Mouse (Mus musculus) CH12.LX (cell line): Measurements from ENCODE around the gene Alpk1. TPM values are rescaled to one million over a fixed set of nuclear protein-coding genes. Genes with fewer than 3 reads are reported as not detected.

Source experiments
- DNase-seq: peaks from one replicate; pipeline ENCODE4 v3.0.0-alpha.2; 2013; ENCODE audit errors: extremely low read depth
- H3K27ac ChIP-seq: 2 replicates; pipeline ENCODE4 v1.5.1; 2012; ENCODE audit warnings: low read depth, mild to moderate bottlenecking, control low read depth, moderate library complexity; ENCODE audit not compliant: insufficient read depth
- H3K27me3 ChIP-seq: replicated peaks from 2 replicates; pipeline ENCODE3; 2012; ENCODE audit warnings: inconsistent platforms
- H3K36me3 ChIP-seq, 2 experiments: replicated peaks in 1 of 2; 2 replicates each; pipeline versions ENCODE3 to v1.6.1; 2012; ENCODE audit warnings: inconsistent platforms in 1 of 2, low read length in 1 of 2, mild to moderate bottlenecking in 1 of 2, mixed read lengths in 1 of 2, moderate library complexity in 1 of 2; ENCODE audit not compliant: control insufficient read depth in 1 of 2, insufficient read depth in 1 of 2
- H3K4me1 ChIP-seq, 2 experiments: 2 replicates each; pipeline ENCODE4 v1.6.1; 2012; ENCODE audit warnings: inconsistent platforms in 1 of 2, moderate library complexity in 1 of 2; ENCODE audit not compliant: insufficient read depth in 2 of 2, control insufficient read depth in 1 of 2
- H3K4me2 ChIP-seq: 2 replicates; pipeline ENCODE4 v1.6.1; 2012; ENCODE audit warnings: low read depth, mild to moderate bottlenecking, control low read depth; ENCODE audit not compliant: poor library complexity, insufficient read depth, severe bottlenecking
- H3K4me3 ChIP-seq, 3 experiments: fragments of 150-350 bp in 1 of 3; sonication (generic) in 1 of 3; replicated peaks in 1 of 3; 2 replicates each; pipeline versions ENCODE3 to v1.5.1; 2011 to 2012; ENCODE audit warnings: low read depth in 2 of 3, low read length in 2 of 3, mild to moderate bottlenecking in 2 of 3, moderate library complexity in 2 of 3, control low read depth in 1 of 3, improper control_type of control experiment in 1 of 3, inconsistent platforms in 1 of 3, mixed read lengths in 1 of 3; ENCODE audit not compliant: poor library complexity in 1 of 3
- H3K79me2 ChIP-seq: replicated peaks from 2 replicates; pipeline ENCODE4 v1.6.1; 2012; ENCODE audit warnings: mild to moderate bottlenecking, moderate library complexity; ENCODE audit not compliant: control insufficient read depth, poor library complexity, insufficient read depth, severe bottlenecking; ENCODE audit errors: extremely low read depth
- H3K9ac ChIP-seq: 2 replicates; pipeline ENCODE4 v1.6.1; 2012; ENCODE audit warnings: low read depth, mild to moderate bottlenecking, control low read depth, moderate library complexity; ENCODE audit not compliant: insufficient read depth
- H3K9me3 ChIP-seq: replicated peaks from 2 replicates; pipeline ENCODE3; 2012; ENCODE audit warnings: low read length, inconsistent platforms, mixed read lengths
- BHLHE40 ChIP-seq: IDR thresholded peaks from 2 replicates; pipeline ENCODE4 v1.6.1; 2011; ENCODE audit warnings: mild to moderate bottlenecking, low read depth, low read length, improper control_type of control experiment
- CHD1 ChIP-seq: IDR thresholded peaks from 2 replicates; pipeline ENCODE4 v1.6.1; 2012; ENCODE audit warnings: low read depth, low read length, improper control_type of control experiment, inconsistent platforms
- GABPA ChIP-seq: IDR thresholded peaks from 2 replicates; pipeline ENCODE4 v1.6.1; 2012; ENCODE audit warnings: low read depth, low read length, improper control_type of control experiment, inconsistent platforms; ENCODE audit not compliant: insufficient replicate concordance
- JUN ChIP-seq: IDR thresholded peaks from 2 replicates; pipeline ENCODE4 v1.6.1; 2011; ENCODE audit warnings: low read depth, mild to moderate bottlenecking, low read length, improper control_type of control experiment, moderate library complexity; ENCODE audit not compliant: insufficient read depth
- JUND ChIP-seq: conservative IDR thresholded peaks from 2 replicates; pipeline ENCODE4 v1.6.1; 2011; ENCODE audit warnings: low read depth, low read length, improper control_type of control experiment
- MAFK ChIP-seq: IDR thresholded peaks from 2 replicates; pipeline ENCODE4 v1.6.1; 2011; ENCODE audit warnings: low read length, improper control_type of control experiment; ENCODE audit not compliant: insufficient replicate concordance
- MEF2A ChIP-seq: IDR thresholded peaks from 2 replicates; pipeline ENCODE4 v1.6.1; 2014; ENCODE audit warnings: low read depth, mild to moderate bottlenecking, inconsistent platforms, low read length, improper control_type of control experiment, borderline replicate concordance
- NRF1 ChIP-seq: IDR thresholded peaks from 2 replicates; pipeline ENCODE4 v1.6.1; 2014; ENCODE audit warnings: low read depth, mild to moderate bottlenecking, inconsistent platforms, low read length, improper control_type of control experiment, moderate library complexity
- POLR2A ChIP-seq: IDR thresholded peaks from 2 replicates; pipeline ENCODE4 v1.6.1; 2011; ENCODE audit warnings: low read depth, mild to moderate bottlenecking, improper control_type of control experiment, low read length
- USF1 ChIP-seq: IDR thresholded peaks from 2 replicates; pipeline ENCODE4 v1.6.1; 2014; ENCODE audit warnings: low read depth, mild to moderate bottlenecking, inconsistent platforms, low read length, improper control_type of control experiment
- ZMIZ1 ChIP-seq: IDR thresholded peaks from 2 replicates; pipeline ENCODE4 v1.6.1; 2012; ENCODE audit warnings: low read depth, mild to moderate bottlenecking, inconsistent platforms, low read length, improper control_type of control experiment
- dilution Hi-C: fragments of 300-500 bp; cut with MboI; formaldehyde crosslinking; loops from 2 replicates; pipeline ENCODE4 v1.14.3; 2020; ENCODE audit warnings: low sequenced_read_pairs; ENCODE audit not compliant: extremely low pct_unique_long_range_greater_than_20kb, extremely low pct_ligation_motif_present
- in situ Hi-C: fragments of 300-500 bp; cut with MboI; formaldehyde crosslinking; loops from 3 replicates; pipeline ENCODE4 v1.14.3; 2019; ENCODE audit warnings: low sequenced_read_pairs, low pct_ligation_motif_present, low pct_unique_long_range_greater_than_20kb, mixed read lengths
- polyA plus RNA-seq: library from polyadenylated mRNA; unstranded; fragments of >175 nt; gene quantifications from 2 replicates; pipeline ENCODE4 v1.2.1, GENCODE M21; 2012; ENCODE audit warnings: low read depth; ENCODE audit not compliant: insufficient read length
- total RNA-seq, 2 experiments: library from RNA; depleted of rRNA; stranded (reverse); fragments of 300-350 nt in 1 of 2; fragments of >200 nt in 1 of 2; gene quantifications; 2 replicates each; pipeline ENCODE4 v1.2.3; 2012 to 2014

Gene Alpk1
- total and polyA plus RNA-seq, 3 experiments, result 1.4 to 1.8 (median 1.5) TPM

- Histone ChIP-seq H3K79me2 (no peaks in the 10 kb centered on the region), H3K9ac (no peak overlapping the region), H3K9me3 (no peaks in the 10 kb centered on the region), H3K4me3 (no peak overlapping the region), H3K4me2 (no peak overlapping the region), H3K36me3 (no peaks in the 10 kb centered on the region), H3K4me1 (peaks cover 11 to 15% of the 10 kb centered on the region in 2 experiments; a peak in 3 of 4 replicates), H3K27ac (no peak overlapping the region), H3K27me3 (no peaks in the 10 kb centered on the region)
- DNase-seq, result no peak
- dilution Hi-C loops (no loop called here), in situ Hi-C loops (no loop called here)
- no peak for TF ChIP-seq GABPA
- TF ChIP-seq JUND, result no peak
- no peak for TF ChIP-seq ZMIZ1
- no peak for TF ChIP-seq BHLHE40
- no peak for TF ChIP-seq POLR2A
- TF ChIP-seq USF1, result no peak
- no peak for TF ChIP-seq MEF2A
Observed at GRCm38 (mm10) chr3:127694802-127695771, 85.2 kb downstream of the Alpk1 start.

- in situ Hi-C loops, result no loop called here
- dilution Hi-C loops, result no loop called here
- Histone ChIP-seq H3K4me1 (peaks cover 3 to 4% of the 10 kb centered on the region in 2 experiments; a peak in 2 of 4 replicates), H3K4me3 (no peak overlapping the region), H3K9ac (no peak overlapping the region), H3K27ac (no peak overlapping the region), H3K9me3 (no peaks in the 10 kb centered on the region), H3K4me2 (no peak overlapping the region), H3K79me2 (no peaks in the 10 kb centered on the region), H3K36me3 (no peaks in the 10 kb centered on the region), H3K27me3 (no peaks in the 10 kb centered on the region)
- TF ChIP-seq BHLHE40 (peak; percentile 71), CHD1 (no peak), NRF1 (no peak), USF1 (0 out of 2 replicates have a peak, but pooled peaks have one; percentile 4)
- peak; percentile 7 for DNase-seq
Observed at GRCm38 (mm10) chr3:127691230-127691629, 89.1 kb downstream of the Alpk1 start.

- in situ Hi-C loops (no loop called here), dilution Hi-C loops (no loop called here)
- Histone ChIP-seq H3K4me1 (no peaks in the 10 kb centered on the region), H3K4me3 (no peak overlapping the region), H3K79me2 (no peaks in the 10 kb centered on the region), H3K27ac (no peak overlapping the region), H3K27me3 (no peaks in the 10 kb centered on the region), H3K4me2 (no peak overlapping the region), H3K36me3 (peaks cover 0 to 10% of the 10 kb centered on the region in 2 experiments), H3K9ac (no peak overlapping the region), H3K9me3 (no peaks in the 10 kb centered on the region)
- TF ChIP-seq MAFK (peak; percentile 96), JUN (no peak)
- DNase-seq, result no peak
Observed at GRCm38 (mm10) chr3:127679703-127680102, 100.6 kb downstream of the Alpk1 start.
